Mouse (Mus musculus) neural tube, embryonic 11.5 days (tissue): ENCODE measurements at regions not wholly inside any gene's neighbourhood (a gene's known extent, or its start where the extent isn't known, plus 50 kb on each side); places are given as distances from the start of the nearest gene placed in this dataset.

Experiments used
- ATAC-seq: fragments of 200-750 bp; cut with Nextera tagmentation; 2 replicates; pipeline ENCODE4 v1.8.0; 2017; ENCODE audit warnings: moderate number of reproducible peaks, mild to moderate bottlenecking, moderate TSS enrichment, moderate library complexity; ENCODE audit not compliant: insufficient read depth, low FRiP score, low TSS enrichment
- DNase-seq: peaks from one replicate; pipeline ENCODE4 v3.0.0-alpha.2; 2015; ENCODE audit warnings: low spot score
- H3K27ac ChIP-seq: fragments of 300-500 bp; sonication (generic); 2 replicates; pipeline ENCODE4 v1.5.1; 2014; ENCODE audit warnings: low read depth, mild to moderate bottlenecking, low read length
- H3K27me3 ChIP-seq: fragments of 300-500 bp; sonication (generic); 2 replicates; pipeline ENCODE4 v1.6.1; 2014; ENCODE audit warnings: mild to moderate bottlenecking, low read length, mixed read lengths; ENCODE audit not compliant: control insufficient read depth, insufficient read depth
- H3K36me3 ChIP-seq: fragments of 300-500 bp; sonication (generic); 2 replicates; pipeline ENCODE4 v1.6.1; 2014; ENCODE audit warnings: mild to moderate bottlenecking, low read length, moderate library complexity, mixed read lengths; ENCODE audit not compliant: control insufficient read depth, insufficient read depth
- H3K4me1 ChIP-seq: fragments of 300-500 bp; sonication (generic); 2 replicates; pipeline ENCODE4 v1.6.1; 2014; ENCODE audit warnings: low read length, mixed read lengths; ENCODE audit not compliant: control insufficient read depth, insufficient read depth
- H3K4me2 ChIP-seq: fragments of 300-500 bp; sonication (generic); 2 replicates; pipeline ENCODE4 v1.6.1; 2014; ENCODE audit warnings: low read depth, mild to moderate bottlenecking, moderate library complexity
- H3K4me3 ChIP-seq: fragments of 300-500 bp; sonication (generic); 2 replicates; pipeline ENCODE4 v1.5.1; 2014; ENCODE audit warnings: low read depth, low read length
- H3K9ac ChIP-seq: fragments of 300-500 bp; sonication (generic); 2 replicates; pipeline ENCODE4 v1.6.1; 2014; ENCODE audit warnings: mild to moderate bottlenecking, low read length
- H3K9me3 ChIP-seq: fragments of 300-500 bp; sonication (generic); 2 replicates; pipeline ENCODE4 v1.6.1; 2016; ENCODE audit warnings: low read length; ENCODE audit not compliant: control insufficient read depth
- WGBS: fragments of 180-500 bp; shearing (Covaris S2); extraction: QIAGEN DNeasy Blood & Tissue Kit; methylation state at CpG from one replicate; pipeline ENCODE4 v1.1.7; 2014; 5-methylcytosine and 5-hydroxymethylcytosine counted together

- no peak for ATAC-seq
Observed at GRCm38 (mm10) chr15:67048621-67049020, 547.9 kb upstream of the Lrrc6 start.

DNA sequence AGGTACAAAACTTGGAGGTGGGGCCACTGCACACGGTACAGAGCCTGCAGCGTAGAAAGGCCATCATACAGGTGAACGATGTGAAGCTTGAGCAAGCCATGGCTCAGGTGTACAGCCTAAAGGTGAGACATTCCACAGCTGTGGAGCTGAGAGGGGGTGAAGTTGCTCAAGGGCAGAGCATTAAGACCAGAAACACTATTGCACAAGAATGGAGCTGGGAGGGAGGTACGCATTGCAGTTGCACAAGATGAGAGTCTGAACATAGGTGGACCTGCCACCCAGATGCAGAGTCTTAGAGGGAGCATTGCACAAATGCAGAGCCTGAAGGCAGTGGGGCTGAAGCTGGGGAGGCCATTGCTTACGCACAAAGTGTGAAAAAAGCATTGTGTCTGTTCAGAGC lies 547.4 kb upstream of the Lrrc6 start:
- Histone ChIP-seq H3K27ac (no peak overlapping the region), H3K9ac (no peak overlapping the region), H3K4me2 (no peak overlapping the region), H3K4me3 (no peak overlapping the region), H3K4me1 (no peaks in the 10 kb centered on the region), H3K36me3 (no peaks in the 10 kb centered on the region), H3K9me3 (no peaks in the 10 kb centered on the region), H3K27me3 (no peaks in the 10 kb centered on the region)
- no peak for ATAC-seq
- DNase-seq: no peak
- 93% methylated on average over 5 of the region's 5 CpGs for WGBS

More at GRCm38 (mm10) chr15:67048621-67049020, 547.9 kb upstream of the Lrrc6 start:
- 89% methylated on average over 4 of the region's 4 CpGs for WGBS
- Histone ChIP-seq H3K36me3 (no peaks in the 10 kb centered on the region), H3K4me3 (no peak overlapping the region), H3K9ac (no peak overlapping the region), H3K4me1 (no peaks in the 10 kb centered on the region), H3K27ac (no peak overlapping the region), H3K4me2 (no peak overlapping the region), H3K9me3 (no peaks in the 10 kb centered on the region), H3K27me3 (no peaks in the 10 kb centered on the region)
- no peak for DNase-seq

GRCm38 (mm10) chr15:67045920-67046804 lies 545.5 kb upstream of the Lrrc6 start:
- ATAC-seq (no peak), DNase-seq (no peak)
- H3K4me3 ChIP-seq: no peak overlapping the region
- no peaks in the 10 kb centered on the region for H3K4me1 ChIP-seq
- no peaks in the 10 kb centered on the region for H3K27me3 ChIP-seq
- WGBS: 77% methylated on average over 12 of the region's 12 CpGs
- no peak overlapping the region for H3K9ac ChIP-seq
- no peak overlapping the region for H3K27ac ChIP-seq
- no peaks in the 10 kb centered on the region for H3K36me3 ChIP-seq
- H3K9me3 ChIP-seq: no peaks in the 10 kb centered on the region
- H3K4me2 ChIP-seq: no peak overlapping the region

GRCm38 (mm10) chr15:67045329-67045728 lies 544.6 kb upstream of the Lrrc6 start:
- no peak for ATAC-seq
- H3K4me1 ChIP-seq: no peaks in the 10 kb centered on the region
- WGBS: 55% methylated on average over 3 of the region's 3 CpGs
- H3K4me3 ChIP-seq: no peak overlapping the region
- no peaks in the 10 kb centered on the region for H3K36me3 ChIP-seq
- H3K4me2 ChIP-seq: no peak overlapping the region
- DNase-seq: no peak
- no peak overlapping the region for H3K9ac ChIP-seq
- H3K27me3 ChIP-seq: no peaks in the 10 kb centered on the region
- H3K9me3 ChIP-seq: no peaks in the 10 kb centered on the region
- no peak overlapping the region for H3K27ac ChIP-seq

GRCm38 (mm10) chr15:67044806-67045205 lies 544.1 kb upstream of the Lrrc6 start:
- Histone ChIP-seq H3K4me2 (no peak overlapping the region), H3K4me3 (no peak overlapping the region), H3K4me1 (no peaks in the 10 kb centered on the region), H3K27me3 (no peaks in the 10 kb centered on the region), H3K9me3 (no peaks in the 10 kb centered on the region), H3K36me3 (no peaks in the 10 kb centered on the region), H3K27ac (no peak overlapping the region), H3K9ac (no peak overlapping the region)
- ATAC-seq: no peak
- WGBS: 82% methylated on average over 4 of the region's 4 CpGs
- DNase-seq: no peak

DNA sequence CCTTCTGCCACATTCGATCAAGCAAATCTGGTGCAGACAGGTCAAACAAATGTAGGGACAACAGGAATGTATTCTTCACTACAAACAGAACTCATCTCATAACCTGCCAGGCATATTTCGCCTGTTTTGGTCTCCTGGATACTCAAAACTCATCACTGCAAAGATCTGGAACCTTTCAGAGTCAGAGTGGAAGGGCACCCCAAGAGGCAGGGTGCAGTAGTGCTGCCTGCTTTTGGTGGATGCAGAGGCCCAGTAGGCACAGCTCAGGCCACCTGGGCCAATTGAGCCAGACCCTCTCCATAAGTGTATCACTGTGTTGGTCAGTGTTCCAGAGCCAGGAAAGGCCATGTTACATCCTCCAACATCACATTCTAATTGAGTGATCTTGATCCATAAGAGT lies 541.4 kb upstream of the Lrrc6 start:
- no peak for ATAC-seq
- WGBS: 92% methylated on average over 2 of the region's 2 CpGs
- H3K4me3 ChIP-seq: no peak overlapping the region
- no peak overlapping the region for H3K4me2 ChIP-seq
- DNase-seq: no peak
- no peaks in the 10 kb centered on the region for H3K9me3 ChIP-seq
- no peaks in the 10 kb centered on the region for H3K27me3 ChIP-seq
- H3K9ac ChIP-seq: no peak overlapping the region
- H3K4me1 ChIP-seq: 0 out of 2 replicates have a peak, but pooled peaks cover 3% of the 10 kb centered on the region
- no peak overlapping the region for H3K27ac ChIP-seq
- H3K36me3 ChIP-seq: no peaks in the 10 kb centered on the region

GRCm38 (mm10) chr15:67040229-67040628 lies 539.5 kb upstream of the Lrrc6 start:
- 55% methylated on average over 12 of the region's 12 CpGs for WGBS
- H3K27me3 ChIP-seq: no peaks in the 10 kb centered on the region
- H3K27ac ChIP-seq: no peak overlapping the region
- no peaks in the 10 kb centered on the region for H3K9me3 ChIP-seq
- H3K9ac ChIP-seq: no peak overlapping the region
- DNase-seq (peak; percentile 40), ATAC-seq (no peak)
- no peak overlapping the region for H3K4me3 ChIP-seq
- 0 out of 2 replicates have a peak, but pooled peaks cover 3% of the 10 kb centered on the region for H3K4me1 ChIP-seq
- H3K36me3 ChIP-seq: no peaks in the 10 kb centered on the region
- peak overlapping the region; percentile 63; the same call in 1 of the 2 replicates for H3K4me2 ChIP-seq

GRCm38 (mm10) chr15:67039421-67039907 lies 538.8 kb upstream of the Lrrc6 start:
- Histone ChIP-seq H3K4me2 (peak overlapping the region; percentile 63), H3K27me3 (no peaks in the 10 kb centered on the region), H3K4me3 (peak overlapping the region; percentile 38), H3K9me3 (no peaks in the 10 kb centered on the region), H3K4me1 (0 out of 2 replicates have a peak, but pooled peaks cover 3% of the 10 kb centered on the region), H3K36me3 (no peaks in the 10 kb centered on the region), H3K27ac (no peak overlapping the region), H3K9ac (peak overlapping the region; percentile 61)
- WGBS: 5% methylated on average over 16 of the region's 16 CpGs
- ATAC-seq (peak; percentile 97), DNase-seq (peak; percentile 68)

DNA sequence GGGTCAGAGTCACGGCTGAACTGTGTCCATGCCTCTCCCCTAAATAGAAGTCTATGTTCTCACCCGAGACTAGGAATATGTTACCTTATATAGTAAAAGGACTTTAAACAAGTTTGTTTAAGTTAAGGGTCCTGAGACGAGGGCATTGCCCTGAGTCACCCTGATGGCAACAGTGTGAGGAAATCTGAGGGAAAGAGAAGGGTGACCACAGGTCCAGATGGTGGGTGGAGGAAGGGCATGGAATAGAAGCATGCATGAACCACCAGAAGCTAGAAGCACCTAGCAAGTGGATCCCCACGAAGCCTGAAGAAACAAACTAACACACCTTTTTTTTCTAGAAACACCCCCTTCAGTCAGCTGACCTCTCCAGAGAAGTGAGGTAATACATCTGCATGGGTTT lies 536.9 kb upstream of the Lrrc6 start:
- no peak for ATAC-seq
- Histone ChIP-seq H3K9me3 (no peaks in the 10 kb centered on the region), H3K4me2 (no peak overlapping the region), H3K36me3 (no peaks in the 10 kb centered on the region), H3K4me3 (no peak overlapping the region), H3K4me1 (0 out of 2 replicates have a peak, but pooled peaks cover 3% of the 10 kb centered on the region), H3K9ac (no peak overlapping the region), H3K27ac (no peak overlapping the region), H3K27me3 (no peaks in the 10 kb centered on the region)
- no peak for DNase-seq
- 78% methylated on average over 4 of the region's 4 CpGs for WGBS
